Mouse (Mus musculus) kidney, postnatal 10 days (tissue): ENCODE measurements at regions not wholly inside any gene's neighbourhood (a gene's known extent, or its start where the extent isn't known, plus 50 kb on each side); places are given as distances from the start of the nearest gene placed in this dataset.

Experiments used
- DNase-seq: peaks from one replicate; pipeline ENCODE4 v3.0.0; 2021; ENCODE audit warnings: mixed read lengths

DNA sequence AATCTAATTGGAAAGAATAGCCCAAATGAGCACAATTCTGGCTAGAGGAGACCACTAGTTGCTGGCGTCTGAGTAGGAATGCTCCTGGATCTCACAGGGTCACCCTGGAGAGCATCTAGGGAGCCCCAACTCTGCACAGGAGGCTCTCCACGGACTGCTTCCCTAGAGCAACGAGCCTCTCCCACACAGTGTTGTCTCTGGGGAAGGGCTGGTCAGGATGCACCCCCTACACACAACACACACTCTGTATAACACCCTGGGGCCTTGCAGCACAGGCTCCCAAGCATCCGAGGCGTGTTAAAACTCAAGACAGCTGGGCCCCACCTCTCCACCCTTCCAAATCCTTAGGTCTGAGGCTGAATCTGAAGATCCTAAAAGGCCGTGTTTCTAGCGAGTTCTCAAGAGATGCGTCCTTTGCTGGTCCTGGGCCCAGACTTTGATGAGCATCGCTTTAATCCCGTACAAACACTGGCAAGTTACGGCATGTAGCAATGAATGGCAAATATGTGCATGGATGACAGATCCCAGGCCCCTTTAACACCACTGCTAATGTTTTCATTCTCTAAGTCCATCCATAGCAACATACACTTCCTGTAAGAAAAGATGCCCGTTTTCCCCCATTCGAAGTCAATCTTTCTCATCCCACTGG is 56.4 kb upstream of the Ubl3 start:
- no peak for DNase-seq

DNA sequence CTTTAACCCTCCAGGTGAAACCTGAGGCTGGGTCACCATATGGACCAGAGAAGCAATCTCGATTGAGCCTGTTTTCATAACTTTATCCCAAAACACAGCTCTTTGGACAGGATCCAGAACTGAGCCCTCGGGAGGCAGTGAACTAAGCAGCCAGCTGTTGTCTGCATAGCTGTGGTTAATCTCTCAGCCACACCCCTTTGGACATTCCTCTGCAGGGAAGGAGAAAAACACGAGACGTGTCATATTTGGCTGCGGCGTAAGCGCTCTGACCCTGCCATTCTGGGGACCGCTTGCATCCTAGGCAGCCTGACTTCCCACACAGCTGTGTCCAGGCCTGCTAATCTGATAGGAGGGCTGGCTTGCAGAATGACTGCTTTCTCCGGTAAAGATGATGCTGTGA is 55.6 kb upstream of the Ubl3 start:
- peak; percentile 80 for DNase-seq

DNA sequence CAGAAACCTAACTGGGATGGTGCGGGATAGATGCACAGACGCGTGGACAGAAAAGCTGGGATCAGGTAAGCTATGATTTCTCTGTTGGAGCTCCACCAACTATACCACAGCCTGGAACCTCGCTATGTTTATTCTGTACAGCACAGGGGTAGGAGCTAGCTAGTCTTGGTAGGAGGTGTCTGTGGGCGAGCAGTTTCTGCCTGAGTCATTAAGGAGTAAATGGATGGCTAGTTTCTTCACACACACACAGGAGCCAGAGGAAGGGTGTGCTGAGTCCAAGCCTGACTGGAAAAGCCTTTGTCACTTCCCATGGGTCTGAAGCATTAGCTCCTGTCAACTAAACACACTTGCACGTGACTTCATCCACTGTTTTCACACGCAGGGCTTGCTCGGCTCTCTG is 53.1 kb upstream of the Ubl3 start:
- DNase-seq: no peak
